Mouse (Mus musculus) G1E-ER4 (cell line): Measurements from ENCODE around the gene Clip2. TPM values are rescaled to one million over a fixed set of nuclear protein-coding genes. Genes with fewer than 3 reads are reported as not detected.

Experiments used
- GATA1 ChIP-seq: IDR thresholded peaks from one replicate; pipeline ENCODE4 v1.8.0; 2012; ENCODE audit warnings: low read length, inconsistent platforms
- polyA plus RNA-seq: library from polyadenylated mRNA; stranded (reverse); fragments of >175 nt; gene quantifications from 2 replicates; pipeline ENCODE4 v1.2.3, GENCODE M21; 2012

Gene Clip2
- polyA plus RNA-seq = 0.59 and 0.65 TPM in 2 replicates

DNA sequence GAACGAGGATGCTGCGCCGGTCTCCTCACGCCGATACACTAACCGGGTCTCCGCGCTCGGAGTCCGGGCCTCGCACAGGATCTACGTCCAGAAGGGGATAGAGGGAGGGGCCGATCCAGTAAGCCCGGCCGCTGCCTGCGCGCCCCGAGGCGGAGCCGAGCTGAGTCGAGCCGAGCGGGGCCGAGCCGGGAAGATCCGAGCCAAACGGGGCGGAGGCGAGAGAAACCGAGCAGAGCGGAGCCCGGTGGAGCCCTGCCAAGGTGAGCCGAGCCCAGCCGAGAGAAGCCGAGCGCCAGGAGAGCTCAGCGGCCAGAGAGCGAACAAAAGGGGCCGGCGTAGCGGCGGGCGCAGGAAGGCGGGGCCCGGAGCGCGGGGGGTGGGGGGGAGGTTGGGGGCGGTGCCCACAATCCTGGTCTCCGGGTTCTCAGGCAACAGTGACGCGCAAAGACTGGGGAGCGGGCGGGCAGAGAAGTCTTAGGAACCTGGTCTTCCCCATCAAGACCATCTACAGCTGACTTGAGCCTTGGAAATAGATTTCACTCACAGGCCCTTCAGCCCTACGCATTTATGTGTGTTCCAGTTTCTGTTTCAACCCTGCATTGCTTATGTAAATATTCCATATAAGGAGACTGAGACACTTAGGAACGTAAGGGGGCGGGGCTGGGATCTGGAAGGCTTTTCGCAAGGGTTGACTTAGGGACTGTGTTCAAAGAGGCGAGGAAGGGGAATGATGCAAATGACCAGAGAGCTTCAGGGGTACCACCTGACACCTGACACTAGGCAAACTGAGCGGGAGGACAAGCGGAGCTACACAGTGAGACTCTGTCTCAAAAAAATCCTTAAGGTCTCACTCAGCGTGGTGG is at the start of gene Clip2:
Gene Clip2, minus strand, starts transcription at position 325 of the 863 bp plus-strand sequence.
- TF ChIP-seq GATA1 = no peak

GRCm38 (mm10) chr5:134597711-134598110 is 45.5 kb upstream of the Clip2 start:
- TF ChIP-seq GATA1 = no peak

GRCm38 (mm10) chr5:134593093-134593492 is 40.9 kb upstream of the Clip2 start:
- no peak for TF ChIP-seq GATA1

DNA sequence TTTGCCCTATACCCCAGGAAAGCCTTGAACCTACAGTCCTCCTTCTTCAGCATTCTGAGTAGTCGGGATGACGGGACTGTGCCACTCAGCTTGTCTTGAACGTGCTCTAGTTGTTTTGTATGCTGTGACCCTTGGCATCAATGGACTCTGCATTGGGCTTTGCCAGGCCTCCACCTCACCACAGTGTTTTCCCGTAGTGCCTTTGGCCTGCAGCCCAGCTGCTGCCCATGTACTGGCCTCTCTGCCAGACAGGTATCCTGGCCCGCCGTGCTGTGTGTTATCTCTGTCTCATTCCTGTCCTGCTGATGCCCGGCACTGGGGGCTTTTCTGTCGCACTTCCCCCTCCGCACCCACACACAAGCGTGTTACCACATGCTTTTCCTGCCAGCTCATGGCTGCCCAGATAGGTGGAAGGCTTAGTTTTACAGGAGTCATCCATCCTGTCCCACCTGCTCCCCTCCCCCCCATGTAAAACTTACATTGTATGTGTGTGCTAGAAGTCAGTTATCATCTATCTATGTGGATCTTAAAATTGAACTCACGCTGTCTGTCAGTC is 39.9 kb upstream of the Clip2 start:
- TF ChIP-seq GATA1 = no peak

- no peak for TF ChIP-seq GATA1
These were observed 37.7 kb upstream of the Clip2 start for GRCm38 (mm10) chr5:134589900-134590299.

DNA sequence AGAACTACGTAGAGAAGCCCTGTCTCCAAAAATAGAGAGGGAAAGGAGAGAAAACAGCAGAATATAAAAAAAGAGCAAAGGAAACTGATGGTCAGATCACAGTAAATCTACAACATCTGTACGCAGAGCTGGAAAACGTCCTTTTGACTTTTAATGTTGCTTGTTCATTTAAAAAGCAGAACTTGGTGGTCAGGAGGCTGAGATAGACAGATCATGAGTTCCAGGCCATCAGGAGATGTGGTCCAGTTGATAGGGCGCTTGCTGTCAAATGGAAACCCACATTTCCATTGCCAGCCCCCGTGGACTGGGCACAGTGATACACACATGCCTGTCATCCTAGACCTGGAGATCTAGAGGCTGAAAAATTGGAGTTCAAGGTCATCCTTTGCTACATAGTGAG is 32.6 kb upstream of the Clip2 start:
- TF ChIP-seq GATA1 = peak; percentile 89

DNA sequence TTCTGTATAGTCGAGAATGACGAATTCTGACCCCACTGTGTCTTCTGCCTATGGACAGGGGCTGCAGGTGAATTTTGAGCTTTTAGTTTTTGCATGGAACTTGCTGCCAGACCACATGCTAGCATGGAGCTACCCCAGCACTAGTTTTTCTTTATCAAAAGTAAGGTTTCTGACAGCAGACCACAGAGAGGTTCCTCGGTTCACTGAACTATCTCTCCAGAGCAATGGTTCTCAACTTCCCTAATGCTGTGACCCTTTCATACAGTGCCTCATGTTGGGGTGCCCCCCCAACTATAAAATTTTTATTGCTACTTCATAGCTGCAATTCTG is 31.6 kb upstream of the Clip2 start:
- peak; percentile 14 for TF ChIP-seq GATA1

GRCm38 (mm10) chr5:134583006-134583883 is 31.0 kb upstream of the Clip2 start:
- TF ChIP-seq GATA1 = no peak

DNA sequence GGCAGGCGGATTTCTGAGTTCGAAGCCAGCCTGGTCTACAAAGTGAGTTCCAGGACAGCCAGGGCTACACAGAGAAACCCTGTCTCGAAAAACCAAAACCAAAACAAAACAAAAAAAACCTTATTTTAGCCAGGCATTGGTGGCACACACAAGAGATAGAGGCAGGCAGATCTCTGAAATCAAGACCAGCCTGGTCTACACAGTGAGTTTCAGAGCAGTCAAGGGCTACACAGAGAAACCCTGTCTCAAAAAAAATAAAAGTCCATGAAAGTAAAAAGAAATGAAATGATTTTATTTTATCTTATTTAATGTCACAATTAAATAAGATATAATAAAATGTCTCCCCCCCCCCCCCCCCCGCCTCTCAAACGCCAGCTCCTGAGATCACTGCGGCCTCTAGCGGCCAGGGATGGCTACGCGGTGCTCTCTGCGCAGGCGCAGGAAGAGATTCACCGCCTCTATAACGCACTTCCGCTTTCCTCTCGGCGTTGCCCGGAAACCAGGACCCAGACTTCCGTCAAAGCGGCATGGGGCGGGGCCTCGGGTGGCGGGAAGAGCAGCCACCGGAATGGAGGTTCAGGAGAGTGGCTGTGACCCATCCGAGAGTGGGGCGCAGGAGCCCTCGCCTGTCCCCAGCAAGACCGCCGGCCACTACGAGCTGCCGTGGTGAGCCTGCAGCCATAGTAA is 30.1 kb upstream of the Clip2 start:
- no peak for TF ChIP-seq GATA1

DNA sequence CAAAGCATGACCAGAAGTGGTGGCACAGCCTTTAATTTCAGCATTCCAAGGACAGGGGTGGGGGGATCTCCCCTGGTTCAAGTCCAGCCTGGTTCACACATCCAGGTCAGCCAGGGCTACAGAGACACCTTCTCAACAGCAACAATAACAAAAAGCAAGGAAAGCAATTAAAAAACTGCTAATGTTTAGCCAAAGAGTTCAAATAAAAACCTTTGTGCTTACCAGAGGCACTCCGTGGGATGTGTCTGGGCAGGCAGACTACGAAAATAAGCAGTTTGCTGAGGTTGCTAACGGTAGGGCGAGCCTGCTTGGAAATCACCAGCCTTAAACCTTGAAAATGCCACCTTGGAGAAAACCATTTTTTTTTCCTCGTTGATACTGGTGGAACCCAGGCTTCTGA is 28.9 kb upstream of the Clip2 start, which contains the start of gene Rfc2:
Gene Rfc2, plus strand, starts transcription at position 221 of the 400 bp plus-strand sequence.
- no peak for TF ChIP-seq GATA1

GRCm38 (mm10) chr5:134579135-134579534 is 26.9 kb upstream of the Clip2 start:
- TF ChIP-seq GATA1 = no peak

- TF ChIP-seq GATA1 = no peak
These were observed 25.3 kb upstream of the Clip2 start for GRCm38 (mm10) chr5:134577534-134577933.

- no peak for TF ChIP-seq GATA1
These were observed 24.4 kb upstream of the Clip2 start for GRCm38 (mm10) chr5:134576517-134577220.

DNA sequence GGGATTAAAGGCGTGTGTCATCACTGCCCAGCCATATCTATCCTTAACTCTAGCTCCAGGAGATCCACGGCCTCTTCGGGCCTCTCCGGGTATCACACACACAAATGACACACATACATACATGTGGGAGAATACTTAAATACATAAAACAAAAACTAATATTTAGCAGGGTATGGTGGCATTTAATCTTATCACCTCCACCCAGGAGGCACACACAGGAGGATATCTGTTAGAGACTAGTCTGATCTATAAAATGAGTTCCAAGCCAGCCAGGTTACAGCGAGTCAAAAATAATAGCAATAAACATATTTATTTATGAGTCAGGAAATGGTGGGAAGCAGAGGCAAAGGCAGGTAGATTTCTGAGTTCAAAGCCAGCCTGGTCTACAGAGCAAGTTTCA is 23.6 kb upstream of the Clip2 start:
- TF ChIP-seq GATA1 = no peak

- TF ChIP-seq GATA1 = no peak
These were observed 20.4 kb upstream of the Clip2 start for GRCm38 (mm10) chr5:134572508-134573214.
